Mouse (Mus musculus) embryonic facial prominence, embryonic 15.5 days (tissue): Measurements from ENCODE around the gene Zfp746. TPM values are rescaled to one million over a fixed set of nuclear protein-coding genes. Genes with fewer than 3 reads are reported as not detected.
A peak's percentile ranks its signal among the peaks of the same experiment; 100 is the strongest.
"Not testable (repeated sequence)": the region's sequence is repeated elsewhere in the genome, so short reads cannot be mapped to it uniquely, and the experiment has no call there.

Experiments
- ATAC-seq: fragments of 200-750 bp; cut with Nextera tagmentation; 2 replicates; pipeline ENCODE4 v1.8.0; 2017; ENCODE audit warnings: low read depth, moderate TSS enrichment; ENCODE audit not compliant: insufficient number of reproducible peaks, low FRiP score, low TSS enrichment
- H3K27ac ChIP-seq: fragments of 300-500 bp; sonication (generic); replicated peaks from 2 replicates; pipeline ENCODE4 v1.5.1; 2015; ENCODE audit warnings: mild to moderate bottlenecking, inconsistent platforms
- H3K27me3 ChIP-seq: fragments of 300-500 bp; sonication (generic); 2 replicates; pipeline ENCODE4 v1.6.1; 2015; ENCODE audit warnings: inconsistent platforms
- H3K36me3 ChIP-seq: fragments of 300-500 bp; sonication (generic); 2 replicates; pipeline ENCODE4 v1.6.1; 2015; ENCODE audit warnings: mild to moderate bottlenecking, inconsistent platforms
- H3K4me1 ChIP-seq: fragments of 300-500 bp; sonication (generic); 2 replicates; pipeline ENCODE4 v1.6.1; 2015; ENCODE audit warnings: inconsistent platforms
- H3K4me2 ChIP-seq: fragments of 300-500 bp; sonication (generic); replicated peaks from 2 replicates; pipeline ENCODE4 v1.6.1; 2015; ENCODE audit warnings: mild to moderate bottlenecking, inconsistent platforms
- H3K4me3 ChIP-seq: fragments of 300-500 bp; sonication (generic); replicated peaks from 2 replicates; pipeline ENCODE4 v1.5.1; 2015; ENCODE audit warnings: mild to moderate bottlenecking, inconsistent platforms
- H3K9ac ChIP-seq: fragments of 300-500 bp; sonication (generic); 2 replicates; pipeline ENCODE4 v1.6.1; 2015; ENCODE audit warnings: inconsistent platforms
- H3K9me3 ChIP-seq: fragments of 300-500 bp; sonication (generic); replicated peaks from 2 replicates; pipeline ENCODE4 v1.6.1; 2016; ENCODE audit warnings: inconsistent platforms
- WGBS: fragments of 180-500 bp; shearing (Covaris S2); methylation state at CpG from one replicate; pipeline ENCODE4 v1.1.7; 2015; 5-methylcytosine and 5-hydroxymethylcytosine counted together
- polyA plus RNA-seq: library from polyadenylated mRNA; unstranded; fragments of >200 nt; fragmentation: Nextera tagmentation; extraction: Ambion mirVana; gene quantifications from 2 replicates; pipeline ENCODE4 v1.2.1, GENCODE M21; 2015

The Zfp746 gene
- polyA plus RNA-seq: 22.3 and 22.6 TPM in 2 replicates

DNA sequence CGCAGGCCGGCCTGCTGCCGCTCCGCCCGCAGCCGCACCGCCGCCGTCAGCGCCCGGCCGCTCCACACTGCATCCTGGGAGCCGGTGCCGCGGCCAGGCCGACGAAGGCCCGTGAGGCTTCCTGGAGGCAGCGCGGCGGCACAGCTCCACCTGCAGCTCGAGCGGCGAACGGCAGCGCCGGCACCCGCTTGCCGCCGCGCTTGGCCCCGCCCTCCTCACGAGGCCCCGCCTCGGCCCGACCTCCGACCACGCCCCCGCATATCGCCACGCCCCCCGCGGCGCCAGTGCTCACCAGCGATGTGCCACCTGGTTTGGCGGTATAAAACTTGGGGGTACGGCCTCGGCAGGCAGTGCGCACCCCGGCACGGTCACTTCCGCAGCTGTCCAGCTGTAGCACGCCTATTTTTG, at the start of gene Zfp746:
Gene Zfp746, minus strand, starts transcription at position 123 of the 408 bp plus-strand sequence.
- H3K4me2 ChIP-seq: peak within 1 kb of the TSS; percentile 71
- no peaks in the 10 kb centered on the region for H3K27me3 ChIP-seq
- H3K27ac ChIP-seq: peak within 1 kb of the TSS; percentile 89
- H3K4me1 ChIP-seq: peaks cover 14% of the 10 kb centered on the region
- peaks cover 22% of the 10 kb centered on the region for H3K36me3 ChIP-seq
- ATAC-seq: peak; percentile 93
- under 1% methylated on average over 53 of the region's 53 CpGs for WGBS
- no peaks in the 10 kb centered on the region for H3K9me3 ChIP-seq
- H3K9ac ChIP-seq: peak within 1 kb of the TSS; percentile 88
- peak within 1 kb of the TSS; percentile 77 for H3K4me3 ChIP-seq

GRCm38 (mm10) chr6:48121092-48121491, 34.7 kb upstream of the Zfp746 start:
- H3K36me3 ChIP-seq, H3K4me2 ChIP-seq, H3K4me3 ChIP-seq, H3K9ac ChIP-seq, H3K9me3 ChIP-seq, H3K27ac ChIP-seq, H3K4me1 ChIP-seq, H3K27me3 ChIP-seq: not testable (repeated sequence)
- 74% methylated on average over 4 of the region's 4 CpGs for WGBS
- peak; percentile 79; the same call in 1 of the 2 replicates for ATAC-seq

DNA sequence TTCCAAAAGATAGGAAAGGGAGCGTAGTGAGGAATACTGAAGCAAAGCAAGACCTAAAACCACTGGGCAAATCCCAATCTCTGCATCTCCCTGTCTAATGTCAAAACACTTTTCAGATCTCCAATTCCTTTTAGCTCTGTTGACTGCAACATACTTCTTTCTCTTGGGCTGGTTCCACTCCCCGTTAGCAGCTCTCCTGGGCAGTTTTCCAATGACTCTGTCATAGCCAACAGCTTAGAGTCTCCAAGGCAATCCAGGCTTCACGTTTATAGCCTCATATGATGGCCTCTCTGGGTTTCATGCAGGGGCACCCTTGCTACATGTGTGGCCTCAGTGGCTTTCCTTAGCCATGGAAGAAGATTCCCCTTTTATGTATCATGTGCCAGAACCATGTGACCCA, 29.6 kb upstream of the Zfp746 start:
- H3K27me3 ChIP-seq: no peaks in the 10 kb centered on the region
- no peak overlapping the region for H3K27ac ChIP-seq
- ATAC-seq: no peak
- H3K9me3 ChIP-seq: no peaks in the 10 kb centered on the region
- H3K4me3 ChIP-seq: no peak overlapping the region
- H3K4me1 ChIP-seq: no peaks in the 10 kb centered on the region
- H3K36me3 ChIP-seq: no peaks in the 10 kb centered on the region
- no peak overlapping the region for H3K9ac ChIP-seq
- WGBS: 69% methylated on average over 3 of the region's 3 CpGs
- no peak overlapping the region for H3K4me2 ChIP-seq

DNA sequence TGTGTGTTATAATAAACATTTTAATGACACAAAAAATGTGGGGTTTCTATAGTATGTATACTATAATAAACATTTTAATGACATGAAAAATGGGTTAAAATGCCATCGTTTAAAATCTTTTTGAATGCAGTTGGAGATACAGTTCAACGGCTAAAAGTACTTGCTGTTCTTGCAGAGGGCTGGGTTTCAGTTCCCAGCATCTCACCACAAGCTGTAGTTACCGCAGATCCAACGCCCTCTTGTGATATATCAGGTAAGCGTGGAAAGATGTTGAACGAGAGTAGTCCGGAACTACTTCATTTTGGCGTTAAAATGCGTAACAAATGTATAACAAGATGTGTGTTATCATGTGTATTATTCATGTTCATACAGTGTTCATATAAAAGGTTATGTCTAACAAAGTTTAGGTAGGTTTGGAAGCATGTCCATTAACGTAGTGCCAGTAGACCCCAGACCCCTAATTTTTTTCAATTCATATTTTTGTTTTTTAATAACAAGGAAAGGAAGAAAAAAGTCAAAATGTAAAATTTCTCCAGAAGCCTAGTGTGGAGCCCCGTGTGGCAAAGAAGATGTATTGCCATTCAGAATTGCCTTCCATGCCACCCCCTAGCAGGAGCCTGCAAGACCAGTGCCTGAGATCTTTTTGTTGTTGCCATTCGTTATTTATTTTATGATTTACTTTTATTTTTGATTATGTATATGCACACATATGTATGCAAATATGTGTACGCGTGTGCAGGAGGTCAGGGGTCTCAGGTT, 743 bp upstream of the Zfp746 start:
- Histone ChIP-seq H3K9me3 (no peaks in the 10 kb centered on the region), H3K36me3 (peaks cover 16% of the 10 kb centered on the region), H3K4me2 (peak overlapping the region; percentile 71), H3K9ac (no peak overlapping the region), H3K4me1 (peaks cover 14% of the 10 kb centered on the region), H3K4me3 (peak overlapping the region; percentile 77), H3K27me3 (no peaks in the 10 kb centered on the region), H3K27ac (no peak overlapping the region)
- 35% methylated on average over 14 of the region's 14 CpGs for WGBS
- ATAC-seq: no peak

DNA sequence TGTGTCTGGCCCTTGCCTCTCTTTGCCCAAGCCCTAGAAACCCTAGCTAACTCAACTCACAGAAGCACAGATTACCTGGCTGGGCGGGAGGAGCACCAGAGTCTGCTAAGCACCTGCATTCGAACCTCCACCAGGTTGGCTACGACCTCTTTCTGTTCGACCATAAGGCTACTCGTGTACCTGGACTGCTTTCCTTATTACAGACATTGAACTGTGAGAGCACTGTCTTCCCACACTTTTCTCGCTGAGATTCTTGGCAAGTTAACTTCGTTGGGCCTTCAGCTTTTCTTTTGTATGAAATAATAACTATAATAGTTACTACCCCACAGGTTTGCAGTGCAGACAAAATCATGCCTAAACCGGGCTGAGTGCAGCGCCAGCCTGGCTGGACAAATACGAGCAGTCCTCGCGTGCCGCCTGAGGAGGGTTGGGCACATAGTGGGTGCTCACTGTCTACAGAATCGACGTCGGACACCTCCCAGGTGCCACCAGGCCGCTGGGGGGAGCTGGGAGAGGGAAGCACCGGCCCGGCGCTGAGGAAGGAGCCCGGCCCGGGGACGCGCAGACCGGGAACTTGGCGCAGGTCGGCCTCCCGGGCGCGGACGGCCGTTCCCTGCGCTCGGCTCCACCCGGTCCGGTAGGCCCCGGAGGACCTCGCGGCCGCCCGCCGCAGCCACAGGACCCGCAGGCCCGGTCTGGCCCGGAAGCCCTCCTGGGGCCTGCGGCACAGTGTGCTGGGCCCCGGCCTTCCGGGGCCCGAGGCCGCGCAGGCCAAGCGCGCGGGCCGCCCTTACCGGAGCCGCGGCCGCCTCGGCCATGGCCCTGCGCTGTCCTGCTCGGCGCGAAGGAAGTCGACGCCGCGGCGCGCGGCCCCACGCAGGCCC, 630 bp downstream of the Zfp746 start:
- H3K9ac ChIP-seq: peak overlapping the region; percentile 88
- peaks cover 29% of the 10 kb centered on the region for H3K36me3 ChIP-seq
- 2% methylated on average over 42 of the region's 72 CpGs for WGBS
- H3K4me1 ChIP-seq: peaks cover 14% of the 10 kb centered on the region
- peak overlapping the region; percentile 77 for H3K4me3 ChIP-seq
- H3K4me2 ChIP-seq: peak overlapping the region; percentile 71
- H3K27ac ChIP-seq: peak overlapping the region; percentile 89
- ATAC-seq: peak; percentile 85
- no peaks in the 10 kb centered on the region for H3K9me3 ChIP-seq
- H3K27me3 ChIP-seq: no peaks in the 10 kb centered on the region

DNA sequence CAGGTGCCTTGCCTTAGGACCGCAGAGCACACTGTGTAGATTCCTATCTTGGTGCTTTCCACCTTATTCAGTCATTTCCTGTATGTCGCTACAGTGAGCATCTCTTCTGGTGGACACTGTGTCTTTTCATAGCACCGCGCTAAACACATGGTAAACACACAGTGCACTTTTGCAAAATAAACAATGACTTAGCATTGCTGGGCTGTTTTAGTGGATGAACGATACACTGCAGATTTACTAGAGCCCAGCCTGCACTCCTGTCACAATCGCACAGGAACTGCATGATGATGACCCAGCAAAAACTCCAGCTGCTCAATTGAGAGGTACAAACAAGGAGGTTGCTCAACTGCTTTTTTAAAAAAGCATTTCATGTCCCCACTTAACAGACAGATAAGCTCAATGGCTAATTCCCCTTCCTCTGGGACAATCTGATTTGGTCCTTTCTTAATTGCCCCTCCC, 2.6 kb downstream of the Zfp746 start:
- H3K4me3 ChIP-seq: no peak overlapping the region
- H3K4me1 ChIP-seq: peaks cover 14% of the 10 kb centered on the region
- no peak overlapping the region for H3K27ac ChIP-seq
- no peak overlapping the region for H3K4me2 ChIP-seq
- WGBS: 90% methylated on average over 6 of the region's 6 CpGs
- H3K9me3 ChIP-seq: no peaks in the 10 kb centered on the region
- H3K27me3 ChIP-seq: no peaks in the 10 kb centered on the region
- H3K9ac ChIP-seq: no peak overlapping the region
- H3K36me3 ChIP-seq: peaks cover 48% of the 10 kb centered on the region
- ATAC-seq: no peak

DNA sequence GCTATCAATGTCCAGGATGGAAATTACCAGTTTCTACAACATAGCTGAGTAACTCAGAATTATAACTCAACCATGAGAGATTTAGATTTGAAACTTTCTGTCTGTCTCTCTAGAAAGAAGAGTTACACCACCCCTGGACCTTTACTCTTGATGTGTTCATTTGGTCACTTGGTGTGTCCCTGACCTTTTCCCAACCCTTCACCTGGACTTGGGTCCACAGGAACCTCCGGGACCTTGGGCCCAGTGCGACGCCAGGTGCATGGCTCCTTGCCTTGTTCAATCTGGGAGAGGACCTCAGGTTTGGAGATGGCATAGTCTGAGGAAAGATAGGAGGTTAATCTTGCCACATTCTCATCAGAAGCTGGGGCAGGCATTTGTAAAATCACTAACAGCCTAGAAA, 4.4 kb downstream of the Zfp746 start:
- peaks cover 14% of the 10 kb centered on the region for H3K4me1 ChIP-seq
- H3K9me3 ChIP-seq: no peaks in the 10 kb centered on the region
- no peak overlapping the region for H3K27ac ChIP-seq
- WGBS: 96% methylated on average over 3 of the region's 3 CpGs
- no peak overlapping the region for H3K4me2 ChIP-seq
- no peaks in the 10 kb centered on the region for H3K27me3 ChIP-seq
- no peak overlapping the region for H3K4me3 ChIP-seq
- H3K9ac ChIP-seq: no peak overlapping the region
- ATAC-seq: no peak
- peaks cover 63% of the 10 kb centered on the region for H3K36me3 ChIP-seq

DNA sequence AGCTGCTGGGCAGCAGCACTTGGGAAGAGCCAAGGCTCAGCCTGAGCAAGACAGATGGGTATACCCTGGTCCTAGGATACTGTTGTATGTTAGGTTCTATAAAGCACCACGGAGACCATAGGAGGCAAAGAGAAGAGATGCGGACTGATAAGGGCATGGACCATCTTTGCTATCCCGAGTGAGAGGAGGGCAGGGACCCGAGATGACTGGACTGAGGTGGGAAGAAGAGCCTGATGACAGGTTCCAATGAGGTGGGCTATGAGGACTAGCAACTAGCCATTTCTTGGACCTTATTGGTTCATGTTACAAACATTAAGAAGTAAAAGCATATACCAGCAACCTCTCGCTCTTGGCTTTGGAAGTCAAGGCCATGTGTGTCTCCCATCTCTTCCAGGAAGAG, 5.4 kb downstream of the Zfp746 start:
- 94% methylated on average over 5 of the region's 5 CpGs for WGBS
- H3K4me1 ChIP-seq: peaks cover 11% of the 10 kb centered on the region
- H3K4me2 ChIP-seq: no peak overlapping the region
- ATAC-seq: no peak
- H3K27ac ChIP-seq: no peak overlapping the region
- H3K9me3 ChIP-seq: no peaks in the 10 kb centered on the region
- no peaks in the 10 kb centered on the region for H3K27me3 ChIP-seq
- no peak overlapping the region for H3K4me3 ChIP-seq
- H3K36me3 ChIP-seq: peaks cover 68% of the 10 kb centered on the region
- H3K9ac ChIP-seq: no peak overlapping the region

GRCm38 (mm10) chr6:48073316-48073715, 13.1 kb downstream of the Zfp746 start:
- 35% methylated on average over 5 of the region's 5 CpGs for WGBS
- H3K4me1 ChIP-seq: no peaks in the 10 kb centered on the region
- H3K4me3 ChIP-seq: peak overlapping the region; percentile 16; the same call in 1 of the 2 replicates
- no peaks in the 10 kb centered on the region for H3K27me3 ChIP-seq
- H3K9ac ChIP-seq: no peak overlapping the region
- no peaks in the 10 kb centered on the region for H3K9me3 ChIP-seq
- peak overlapping the region; percentile 21; the same call in 1 of the 2 replicates for H3K4me2 ChIP-seq
- H3K36me3 ChIP-seq: peaks cover 49% of the 10 kb centered on the region
- ATAC-seq: peak; percentile 43; the same call in 1 of the 2 replicates
- H3K27ac ChIP-seq: peak overlapping the region; percentile 78

DNA sequence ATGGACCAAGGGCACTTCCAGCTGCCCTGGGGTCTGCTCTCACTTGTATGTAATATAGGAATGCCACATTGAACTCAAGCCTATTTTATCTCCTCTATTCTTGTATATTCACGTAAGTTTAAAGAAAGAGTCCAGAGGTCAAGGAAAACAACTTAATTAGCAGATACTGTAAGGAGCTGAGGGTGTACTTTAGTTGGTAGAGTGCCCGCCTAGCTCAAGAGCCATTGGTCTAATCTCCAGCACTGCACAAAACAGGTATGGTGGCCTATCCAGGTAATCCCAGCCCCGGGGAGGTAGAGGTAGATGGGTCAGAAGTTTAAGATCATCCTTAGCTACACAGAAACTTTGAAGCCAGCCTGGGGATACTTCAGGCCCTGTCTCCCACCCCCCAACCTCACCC, 18.9 kb downstream of the Zfp746 start:
- H3K36me3 ChIP-seq: peaks cover 72% of the 10 kb centered on the region
- H3K4me2 ChIP-seq: no peak overlapping the region
- 92% methylated on average over 3 of the region's 3 CpGs for WGBS
- no peaks in the 10 kb centered on the region for H3K9me3 ChIP-seq
- H3K4me1 ChIP-seq: no peaks in the 10 kb centered on the region
- H3K27ac ChIP-seq: no peak overlapping the region
- no peaks in the 10 kb centered on the region for H3K27me3 ChIP-seq
- H3K9ac ChIP-seq: no peak overlapping the region
- ATAC-seq: no peak
- no peak overlapping the region for H3K4me3 ChIP-seq

- Histone ChIP-seq H3K27ac (no peak overlapping the region), H3K27me3 (no peaks in the 10 kb centered on the region), H3K36me3 (peaks cover 73% of the 10 kb centered on the region), H3K9ac (no peak overlapping the region), H3K4me2 (no peak overlapping the region), H3K9me3 (no peaks in the 10 kb centered on the region), H3K4me1 (no peaks in the 10 kb centered on the region), H3K4me3 (no peak overlapping the region)
- ATAC-seq: no peak
- 93% methylated on average over 6 of the region's 6 CpGs for WGBS
These were observed 20.8 kb downstream of the Zfp746 start for GRCm38 (mm10) chr6:48065587-48066075.
